Mouse (Mus musculus) ES-E14 (cell line): ENCODE results near the gene Lrrc28.

Experiments used
- HCFC1 ChIP-seq: IDR thresholded peaks from 2 replicates; pipeline ENCODE4 v1.6.1; 2012; ENCODE audit warnings: low read length, inconsistent platforms, borderline replicate concordance; ENCODE audit not compliant: insufficient read depth
- MAFK ChIP-seq: IDR thresholded peaks from 2 replicates; pipeline ENCODE4 v1.6.1; 2014; ENCODE audit warnings: mild to moderate bottlenecking, low read depth, low read length, inconsistent platforms; ENCODE audit not compliant: insufficient read depth
- ZC3H11A ChIP-seq: IDR thresholded peaks from 2 replicates; pipeline ENCODE4 v1.6.1; 2012; ENCODE audit warnings: low read depth, mild to moderate bottlenecking, inconsistent platforms, low read length, borderline replicate concordance

- TF ChIP-seq HCFC1 (no peak), ZC3H11A (no peak), MAFK (no peak)
Observed at GRCm38 (mm10) chr7:67689793-67690192, 44.7 kb upstream of the Lrrc28 start.
